Mouse (Mus musculus): ENCODE results near the gene Atg9b. TPM values are rescaled to one million over a fixed set of nuclear protein-coding genes. Genes with fewer than 3 reads are reported as not detected.
"Not testable (repeated sequence)": the region's sequence is repeated elsewhere in the genome, so short reads cannot be mapped to it uniquely, and the experiment has no call there.

Atg9b gene
- polyA plus RNA-seq, 1 experiment from 2014 or later = 0.48 TPM

DNA sequence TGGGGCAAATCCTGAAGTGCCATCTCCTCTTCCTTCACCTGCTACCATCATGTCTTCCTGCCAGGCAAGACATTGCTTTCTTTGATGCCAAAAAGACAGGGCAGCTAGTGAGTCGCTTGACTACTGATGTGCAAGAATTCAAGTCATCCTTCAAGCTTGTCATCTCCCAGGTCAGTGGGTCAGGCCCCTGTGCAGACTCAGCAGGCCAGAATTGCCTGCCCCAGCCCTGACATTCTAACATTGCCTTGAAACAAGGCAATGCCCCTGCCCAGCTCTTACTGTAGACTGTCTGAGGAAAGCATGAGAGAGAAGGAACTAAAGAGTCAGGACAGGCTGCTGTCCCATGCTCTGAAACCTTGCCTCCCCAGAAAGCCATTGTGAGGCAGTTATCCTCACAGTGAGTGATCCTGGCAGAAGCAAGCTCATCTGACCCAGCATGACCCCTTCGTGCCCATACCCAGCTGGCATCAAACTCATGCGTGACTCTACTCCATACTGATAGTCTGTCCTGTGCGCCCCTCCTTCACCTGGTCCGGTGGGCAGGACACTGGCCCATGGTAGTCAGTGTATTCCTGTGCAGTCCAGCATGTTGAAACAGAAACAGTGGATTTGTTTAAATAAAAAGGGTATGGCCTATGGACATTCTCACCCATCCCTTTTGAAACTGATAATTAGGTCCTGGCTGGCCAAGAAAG, 9.1 kb upstream of the Atg9b start:
- Histone ChIP-seq H3K4me2 (ENCODE audit: low read depth, low read length) (no peak overlapping the region), H3K27ac (ENCODE audit: low read depth) (no peak overlapping the region), H3K9me3 (ENCODE audit: low read length) (no peaks in the 10 kb centered on the region), H3K4me3 (ENCODE audit: low read depth, low read length) (no peak overlapping the region), H3K9ac (replicated peaks) (no peak overlapping the region), H3K27me3 (ENCODE audit: insufficient read depth, low read length) (no peaks in the 10 kb centered on the region), H3K36me3 (replicated peaks; ENCODE audit: insufficient read depth, low read length) (peaks cover 12% of the 10 kb centered on the region; the same call in 1 of the 2 replicates), H3K4me1 (ENCODE audit: insufficient read depth) (no peaks in the 10 kb centered on the region)
- DNase-seq (no peak), ATAC-seq (no peak)
- TF ChIP-seq EP300 (IDR thresholded peaks at IDR 0.05; ENCODE audit: low read depth) (no peak), CTCF (IDR thresholded peaks at IDR 0.05; ENCODE audit: low read depth) (no peak)
- 84% methylated on average over 5 of the region's 5 CpGs for WGBS (ENCODE audit: insufficient replicate concordance)

- H3K4me1 ChIP-seq (ENCODE audit: insufficient read depth) = 0 out of 2 replicates have a peak, but pooled peaks cover under 1% of the 10 kb centered on the region
- H3K27me3 ChIP-seq (ENCODE audit: insufficient read depth, low read length) = no peaks in the 10 kb centered on the region
- no peak overlapping the region for H3K4me2 ChIP-seq (ENCODE audit: low read depth, low read length)
- H3K36me3 ChIP-seq (replicated peaks; ENCODE audit: insufficient read depth, low read length) = peaks cover 12% of the 10 kb centered on the region; the same call in 1 of the 2 replicates
- TF ChIP-seq CTCF (IDR thresholded peaks at IDR 0.05; ENCODE audit: low read depth) = no peak
- TF ChIP-seq EP300 (IDR thresholded peaks at IDR 0.05; ENCODE audit: low read depth) = no peak
- ATAC-seq = no peak
- 90% methylated on average over 11 of the region's 11 CpGs for WGBS (ENCODE audit: insufficient replicate concordance)
- H3K4me3 ChIP-seq (ENCODE audit: low read depth, low read length) = no peak overlapping the region
- no peak for DNase-seq
- H3K27ac ChIP-seq (ENCODE audit: low read depth) = no peak overlapping the region
- H3K9ac ChIP-seq (replicated peaks) = no peak overlapping the region
- H3K9me3 ChIP-seq (ENCODE audit: low read length) = no peaks in the 10 kb centered on the region
Measured at GRCm38 (mm10) chr5:24400362-24400761, 8.4 kb upstream of the Atg9b start.

DNA sequence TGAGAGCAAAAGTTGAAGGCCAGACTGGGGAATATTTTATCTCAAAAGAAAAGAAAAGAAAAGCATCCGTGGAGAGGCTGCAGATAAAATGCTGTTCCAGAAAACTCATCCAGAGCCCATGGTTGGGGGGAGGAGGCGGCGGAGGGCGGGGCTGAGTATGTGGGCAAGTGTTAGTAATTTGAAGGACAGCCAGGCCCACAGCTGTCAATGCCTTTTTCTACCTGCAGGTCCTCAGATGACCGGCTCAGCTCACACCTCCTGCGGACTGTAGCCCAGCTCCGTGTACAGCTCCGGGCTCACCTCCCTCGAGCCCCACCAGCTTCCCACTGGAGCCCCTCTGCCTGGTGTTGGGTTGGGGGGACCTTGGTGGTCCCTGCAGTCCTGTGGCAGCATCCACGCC, 7.7 kb upstream of the Atg9b start:
- TF ChIP-seq CTCF (IDR thresholded peaks at IDR 0.05; ENCODE audit: low read depth) (no peak), EP300 (IDR thresholded peaks at IDR 0.05; ENCODE audit: low read depth) (no peak)
- Histone ChIP-seq H3K4me1 (ENCODE audit: insufficient read depth) (0 out of 2 replicates have a peak, but pooled peaks cover 5% of the 10 kb centered on the region), H3K9ac (replicated peaks) (no peak overlapping the region), H3K4me3 (ENCODE audit: low read depth, low read length) (no peak overlapping the region), H3K36me3 (replicated peaks; ENCODE audit: insufficient read depth, low read length) (peaks cover 12% of the 10 kb centered on the region; the same call in 1 of the 2 replicates), H3K27me3 (ENCODE audit: insufficient read depth, low read length) (no peaks in the 10 kb centered on the region), H3K4me2 (ENCODE audit: low read depth, low read length) (no peak overlapping the region), H3K27ac (ENCODE audit: low read depth) (no peak overlapping the region), H3K9me3 (ENCODE audit: low read length) (no peaks in the 10 kb centered on the region)
- WGBS (ENCODE audit: insufficient replicate concordance) = 89% methylated on average over 10 of the region's 10 CpGs
- no peak for DNase-seq
- no peak for ATAC-seq

GRCm38 (mm10) chr5:24396254-24396653, 4.3 kb upstream of the Atg9b start:
- not testable (repeated sequence) for H3K9me3 ChIP-seq (ENCODE audit: low read length); H3K4me2 ChIP-seq (ENCODE audit: low read depth, low read length); H3K4me3 ChIP-seq (ENCODE audit: low read depth, low read length); H3K9ac ChIP-seq (replicated peaks); H3K27me3 ChIP-seq (ENCODE audit: insufficient read depth, low read length); H3K36me3 ChIP-seq (replicated peaks; ENCODE audit: insufficient read depth, low read length); ATAC-seq; H3K27ac ChIP-seq (ENCODE audit: low read depth); DNase-seq
- peak; percentile 34 for TF ChIP-seq CTCF (IDR thresholded peaks at IDR 0.05; ENCODE audit: low read depth)
- H3K4me1 ChIP-seq (ENCODE audit: insufficient read depth) = peaks cover 21% of the 10 kb centered on the region
- WGBS (ENCODE audit: insufficient replicate concordance) = 84% methylated on average over 6 of the region's 6 CpGs

GRCm38 (mm10) chr5:24394165-24394894, 2.4 kb upstream of the Atg9b start:
- 1% methylated on average over 36 of the region's 36 CpGs for WGBS (ENCODE audit: insufficient replicate concordance)
- H3K4me3 ChIP-seq (ENCODE audit: low read depth, low read length) = peak overlapping the region; percentile 64
- H3K9me3 ChIP-seq (ENCODE audit: low read length) = no peaks in the 10 kb centered on the region
- ATAC-seq (peak; percentile 94), DNase-seq (peak; percentile 93)
- no peaks in the 10 kb centered on the region for H3K27me3 ChIP-seq (ENCODE audit: insufficient read depth, low read length)
- no peaks in the 10 kb centered on the region; the same call in 1 of the 2 replicates for H3K36me3 ChIP-seq (replicated peaks; ENCODE audit: insufficient read depth, low read length)
- H3K4me1 ChIP-seq (ENCODE audit: insufficient read depth) = peaks cover 28% of the 10 kb centered on the region
- peak overlapping the region; percentile 63 for H3K9ac ChIP-seq (replicated peaks)
- TF ChIP-seq EP300 (IDR thresholded peaks at IDR 0.05; ENCODE audit: low read depth) = no peak
- peak; percentile 84 for TF ChIP-seq CTCF (IDR thresholded peaks at IDR 0.05; ENCODE audit: low read depth)
- peak overlapping the region; percentile 75 for H3K4me2 ChIP-seq (ENCODE audit: low read depth, low read length)
- H3K27ac ChIP-seq (ENCODE audit: low read depth) = peak overlapping the region; percentile 92

- 15% methylated on average over 7 of the region's 7 CpGs for WGBS (ENCODE audit: insufficient replicate concordance)
- peak within 1 kb of the TSS; percentile 63 for H3K9ac ChIP-seq (replicated peaks)
Measured at GRCm38 (mm10) chr5:24393392-24393997, 1.6 kb upstream of the Atg9b start, which contains the start of gene Abcb8. Gene Abcb8, plus strand, starts transcription at chr5:24393663.

More at GRCm38 (mm10) chr5:24393392-24393997, 1.6 kb upstream of the Atg9b start, which contains the start of gene Abcb8:
- DNase-seq (peak; percentile 86), ATAC-seq (peak; percentile 2; the same call in 1 of the 2 replicates)
- TF ChIP-seq EP300 (IDR thresholded peaks at IDR 0.05; ENCODE audit: low read depth) (no peak), CTCF (IDR thresholded peaks at IDR 0.05; ENCODE audit: low read depth) (peak; percentile 96)
- no peaks in the 10 kb centered on the region for H3K36me3 ChIP-seq (replicated peaks; ENCODE audit: insufficient read depth, low read length)
- H3K9me3 ChIP-seq (ENCODE audit: low read length) = no peaks in the 10 kb centered on the region
- H3K4me2 ChIP-seq (ENCODE audit: low read depth, low read length) = peak within 1 kb of the TSS; percentile 75
- no peaks in the 10 kb centered on the region for H3K27me3 ChIP-seq (ENCODE audit: insufficient read depth, low read length)
- peaks cover 36% of the 10 kb centered on the region for H3K4me1 ChIP-seq (ENCODE audit: insufficient read depth)
- peak within 1 kb of the TSS; percentile 64 for H3K4me3 ChIP-seq (ENCODE audit: low read depth, low read length)
- H3K27ac ChIP-seq (ENCODE audit: low read depth) = peak within 1 kb of the TSS; percentile 92

Measured in liver, postnatal 0 days (tissue).